Mouse (Mus musculus) stomach, postnatal 0 days (tissue): Measurements from ENCODE around the gene Ly86. TPM values are rescaled to one million over a fixed set of nuclear protein-coding genes. Genes with fewer than 3 reads are reported as not detected.

Experiments
- ATAC-seq: fragments of 200-750 bp; cut with Nextera tagmentation; 2 replicates; pipeline ENCODE4 v1.8.0; 2017; ENCODE audit not compliant: low FRiP score, low TSS enrichment
- DNase-seq: peaks from one replicate; pipeline ENCODE4 v3.0.0-alpha.2; 2016; ENCODE audit warnings: low spot score
- H3K27ac ChIP-seq: fragments of 300-500 bp; sonication (generic); replicated peaks from 2 replicates; pipeline ENCODE4 v1.5.1; 2014; ENCODE audit warnings: mild to moderate bottlenecking, control low read depth
- H3K27me3 ChIP-seq: fragments of 300-500 bp; sonication (generic); 2 replicates; pipeline ENCODE4 v1.6.1; 2014; ENCODE audit warnings: low read length; ENCODE audit not compliant: control insufficient read depth, insufficient read depth
- H3K36me3 ChIP-seq: fragments of 300-500 bp; sonication (generic); 2 replicates; pipeline ENCODE4 v1.6.1; 2014; ENCODE audit warnings: low read length, mixed read lengths; ENCODE audit not compliant: control insufficient read depth, insufficient read depth
- H3K4me1 ChIP-seq: fragments of 300-500 bp; sonication (generic); replicated peaks from 2 replicates; pipeline ENCODE4 v1.6.1; 2014; ENCODE audit warnings: antibody characterized with exemption; ENCODE audit not compliant: control insufficient read depth, insufficient read depth
- H3K4me2 ChIP-seq: fragments of 300-500 bp; sonication (generic); replicated peaks from 2 replicates; pipeline ENCODE4 v1.6.1; 2014; ENCODE audit warnings: low read depth, mild to moderate bottlenecking, control low read depth, moderate library complexity
- H3K4me3 ChIP-seq: fragments of 300-500 bp; sonication (generic); 2 replicates; pipeline ENCODE4 v1.5.1; 2014; ENCODE audit warnings: low read depth, low read length, control low read depth
- H3K9ac ChIP-seq: fragments of 300-500 bp; sonication (generic); 2 replicates; pipeline ENCODE4 v1.6.1; 2014; ENCODE audit warnings: mild to moderate bottlenecking, low read length, control low read depth, mixed read lengths
- H3K9me3 ChIP-seq: fragments of 300-500 bp; sonication (generic); 2 replicates; pipeline ENCODE4 v1.6.1; 2016; ENCODE audit warnings: low read length; ENCODE audit not compliant: control insufficient read depth
- CTCF ChIP-seq: IDR thresholded peaks from 2 replicates; pipeline ENCODE4 v1.5.1; 2016; ENCODE audit warnings: antibody characterized with exemption, low read depth, mild to moderate bottlenecking, moderate library complexity
- EP300 ChIP-seq: optimal IDR thresholded peaks from 2 replicates; pipeline ENCODE3; 2016; ENCODE audit warnings: antibody characterized with exemption
- WGBS: fragments of 180-500 bp; shearing (Covaris S2); extraction: QIAGEN DNeasy Blood & Tissue Kit; methylation state at CpG from one replicate; pipeline ENCODE4 v1.1.7; 2014; 5-methylcytosine and 5-hydroxymethylcytosine counted together
- polyA plus RNA-seq: library from polyadenylated mRNA; unstranded; fragments of >200 nt; fragmentation: Nextera tagmentation; extraction: Ambion mirVana; gene quantifications from 2 replicates; pipeline ENCODE4 v1.2.1, GENCODE M21; 2015

Ly86 gene
- polyA plus RNA-seq, 1 experiment from 2014 or later = 7.4 TPM

- H3K4me3 ChIP-seq = no peak overlapping the region
- WGBS = 90% methylated on average over 10 of the region's 10 CpGs
Measured at GRCm38 (mm10) chr13:37345823-37346222, 815 bp downstream of the Ly86 start.

GRCm38 (mm10) chr13:37347871-37348595 is 3.0 kb downstream of the Ly86 start:
- TF ChIP-seq EP300 = no peak
- TF ChIP-seq CTCF = no peak
- DNase-seq (no peak), ATAC-seq (no peak)
- H3K27me3 ChIP-seq = no peaks in the 10 kb centered on the region
- H3K4me3 ChIP-seq = no peak overlapping the region
- no peak overlapping the region for H3K4me2 ChIP-seq
- H3K9ac ChIP-seq = no peak overlapping the region
- no peaks in the 10 kb centered on the region for H3K36me3 ChIP-seq
- no peaks in the 10 kb centered on the region for H3K9me3 ChIP-seq
- WGBS = 81% methylated on average over 8 of the region's 8 CpGs
- H3K27ac ChIP-seq = 0 out of 2 replicates have a peak overlapping the region, but pooled peaks have one; percentile 20
- H3K4me1 ChIP-seq = no peaks in the 10 kb centered on the region

More at GRCm38 (mm10) chr13:37345823-37346222, 815 bp downstream of the Ly86 start:
- Histone ChIP-seq H3K27me3 (no peaks in the 10 kb centered on the region), H3K9ac (no peak overlapping the region), H3K4me2 (no peak overlapping the region), H3K4me1 (no peaks in the 10 kb centered on the region), H3K36me3 (no peaks in the 10 kb centered on the region), H3K9me3 (no peaks in the 10 kb centered on the region), H3K27ac (no peak overlapping the region)
- TF ChIP-seq EP300 = no peak
- TF ChIP-seq CTCF = no peak
- DNase-seq = no peak
- ATAC-seq = no peak

GRCm38 (mm10) chr13:37349051-37349450 is 4.0 kb downstream of the Ly86 start:
- ATAC-seq = no peak
- Histone ChIP-seq H3K4me1 (no peaks in the 10 kb centered on the region), H3K27me3 (no peaks in the 10 kb centered on the region), H3K9ac (no peak overlapping the region), H3K36me3 (no peaks in the 10 kb centered on the region), H3K27ac (no peak overlapping the region), H3K4me2 (no peak overlapping the region), H3K9me3 (no peaks in the 10 kb centered on the region), H3K4me3 (no peak overlapping the region)
- TF ChIP-seq EP300 = no peak
- TF ChIP-seq CTCF = no peak
- no peak for DNase-seq
- 81% methylated on average over 5 of the region's 5 CpGs for WGBS

GRCm38 (mm10) chr13:37353016-37353415 is 8.0 kb downstream of the Ly86 start:
- no peak overlapping the region for H3K4me2 ChIP-seq
- no peaks in the 10 kb centered on the region for H3K36me3 ChIP-seq
- H3K9ac ChIP-seq = no peak overlapping the region
- WGBS = 43% methylated on average over 2 of the region's 2 CpGs
- DNase-seq (no peak), ATAC-seq (no peak)
- H3K27me3 ChIP-seq = no peaks in the 10 kb centered on the region
- no peak overlapping the region for H3K4me3 ChIP-seq
- no peak overlapping the region for H3K27ac ChIP-seq
- no peaks in the 10 kb centered on the region for H3K9me3 ChIP-seq
- no peak for TF ChIP-seq CTCF
- TF ChIP-seq EP300 = no peak
- H3K4me1 ChIP-seq = no peaks in the 10 kb centered on the region

GRCm38 (mm10) chr13:37353868-37354267 is 8.9 kb downstream of the Ly86 start:
- WGBS = 50% methylated on average over 4 of the region's 4 CpGs
- ATAC-seq (no peak), DNase-seq (no peak)
- Histone ChIP-seq H3K27me3 (no peaks in the 10 kb centered on the region), H3K4me3 (no peak overlapping the region), H3K36me3 (no peaks in the 10 kb centered on the region), H3K27ac (no peak overlapping the region), H3K9ac (no peak overlapping the region), H3K4me2 (no peak overlapping the region), H3K4me1 (no peaks in the 10 kb centered on the region), H3K9me3 (no peaks in the 10 kb centered on the region)
- no peak for TF ChIP-seq EP300
- TF ChIP-seq CTCF = no peak

- Histone ChIP-seq H3K9ac (no peak overlapping the region), H3K9me3 (no peaks in the 10 kb centered on the region), H3K27ac (no peak overlapping the region), H3K4me2 (no peak overlapping the region), H3K27me3 (no peaks in the 10 kb centered on the region), H3K36me3 (no peaks in the 10 kb centered on the region), H3K4me1 (no peaks in the 10 kb centered on the region), H3K4me3 (no peak overlapping the region)
- TF ChIP-seq EP300 (no peak), CTCF (no peak)
- no peak for ATAC-seq
- no peak for DNase-seq
- 91% methylated on average over 4 of the region's 4 CpGs for WGBS
Measured at GRCm38 (mm10) chr13:37354432-37354831, 9.4 kb downstream of the Ly86 start.
